Mouse (Mus musculus) bone marrow macrophage, adult 2 months (primary cell): Measurements from ENCODE around the gene Mpo.

Experiments used
- CTCF ChIP-seq: IDR thresholded peaks from 2 replicates; pipeline ENCODE4 v1.5.1; 2012; ENCODE audit warnings: low read depth, mild to moderate bottlenecking, low read length, moderate library complexity
- POLR2A ChIP-seq: IDR thresholded peaks from 2 replicates; pipeline ENCODE4 v1.6.1; 2012; ENCODE audit warnings: mild to moderate bottlenecking, low read depth, low read length, borderline replicate concordance

DNA sequence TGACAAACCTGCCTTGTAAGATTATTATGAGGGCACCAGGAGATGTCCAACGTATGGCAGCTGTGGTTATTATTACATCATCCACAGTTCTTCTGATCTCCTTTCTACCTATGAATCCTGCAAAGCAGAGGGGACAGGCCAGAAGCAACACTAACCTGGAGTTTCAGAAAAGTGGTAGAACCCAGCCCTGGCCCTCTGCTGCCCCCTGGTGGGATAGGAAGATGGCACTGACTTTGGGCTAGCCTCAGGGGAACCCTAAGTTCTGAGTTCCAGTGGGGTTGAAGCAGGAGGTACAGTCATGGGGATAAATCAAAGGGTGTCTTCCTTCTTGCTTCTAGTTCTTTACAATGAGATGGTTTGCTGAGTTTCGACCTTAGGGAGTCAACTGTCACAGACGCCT lies 22.4 kb upstream of the Mpo start:
- TF ChIP-seq CTCF = peak; percentile 93
- TF ChIP-seq POLR2A = no peak
